Mouse (Mus musculus): ENCODE measurements at regions not wholly inside any gene's neighbourhood (a gene's known extent, or its start where the extent isn't known, plus 50 kb on each side); places are given as distances from the start of the nearest gene placed in this dataset.
A peak's percentile ranks its signal among the peaks of the same experiment; 100 is the strongest.

- peak; percentile 89 for ATAC-seq
These were observed 340.2 kb upstream of the Cblb start for GRCm38 (mm10) chr16:51690861-51691260.

DNA sequence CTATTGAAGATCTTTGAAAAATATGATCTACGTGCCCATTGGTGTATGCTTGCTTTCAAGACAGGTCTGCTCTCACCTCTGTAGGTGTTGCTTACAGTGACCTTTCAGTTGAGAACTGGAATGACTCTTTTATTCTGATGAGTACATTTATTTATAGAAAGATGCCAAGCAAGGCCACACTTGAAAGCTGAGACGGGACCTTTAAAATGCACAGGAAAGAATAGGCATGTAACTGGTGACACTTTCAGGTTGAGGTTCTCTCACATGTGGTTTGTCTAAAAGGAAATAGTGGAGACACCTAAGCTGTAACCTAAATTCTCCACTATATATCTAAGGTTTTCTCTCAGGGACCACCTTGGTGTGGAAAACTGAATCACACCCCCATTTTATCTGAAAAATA is 326.0 kb upstream of the Cblb start:
- peak; percentile 86 for ATAC-seq

DNA sequence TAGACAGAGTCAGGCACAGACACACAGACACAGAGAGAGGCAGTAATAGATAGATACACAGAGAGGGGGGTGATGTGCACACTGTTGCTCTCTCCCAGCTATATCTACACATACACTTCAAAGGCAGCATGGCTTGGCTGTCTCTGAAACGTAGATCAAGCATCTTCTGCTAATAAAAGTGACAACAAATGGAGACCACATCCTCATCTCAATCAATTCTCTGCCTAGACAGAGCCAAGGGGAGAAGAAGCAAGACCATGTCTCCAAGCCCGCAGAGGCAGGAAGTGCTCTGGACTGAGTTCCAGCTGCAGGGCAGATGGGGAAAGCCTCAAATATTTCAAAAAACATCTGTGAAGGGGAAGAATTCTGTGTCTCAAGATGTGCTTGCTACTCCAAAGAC is 312.3 kb upstream of the Cblb start:
- peak; percentile 56 for ATAC-seq

DNA sequence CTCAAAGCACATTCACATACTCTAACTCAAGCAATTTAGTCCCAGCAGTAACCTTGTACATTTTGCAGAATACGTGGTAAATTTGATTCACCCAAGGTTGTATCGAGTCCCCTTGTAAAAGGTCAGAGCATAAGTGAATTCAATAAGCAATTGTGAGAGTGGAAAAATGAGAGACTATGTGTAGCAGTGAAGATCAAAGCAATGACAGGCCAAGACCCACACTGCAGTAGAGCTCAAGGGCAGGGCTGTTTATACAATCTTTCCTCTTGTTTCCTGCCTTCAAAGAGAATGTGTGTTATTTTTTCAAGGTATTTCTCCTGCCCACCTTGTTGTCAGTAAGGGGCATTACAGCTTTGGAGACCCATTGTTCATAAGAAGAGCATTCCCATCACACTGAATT is 311.4 kb upstream of the Cblb start:
- peak; percentile 79 for ATAC-seq

- no peak for ATAC-seq
These were observed 308.3 kb upstream of the Cblb start for GRCm38 (mm10) chr16:51722682-51723081.

- no peak for ATAC-seq
These were observed 289.1 kb upstream of the Cblb start for GRCm38 (mm10) chr16:51741875-51742274.

DNA sequence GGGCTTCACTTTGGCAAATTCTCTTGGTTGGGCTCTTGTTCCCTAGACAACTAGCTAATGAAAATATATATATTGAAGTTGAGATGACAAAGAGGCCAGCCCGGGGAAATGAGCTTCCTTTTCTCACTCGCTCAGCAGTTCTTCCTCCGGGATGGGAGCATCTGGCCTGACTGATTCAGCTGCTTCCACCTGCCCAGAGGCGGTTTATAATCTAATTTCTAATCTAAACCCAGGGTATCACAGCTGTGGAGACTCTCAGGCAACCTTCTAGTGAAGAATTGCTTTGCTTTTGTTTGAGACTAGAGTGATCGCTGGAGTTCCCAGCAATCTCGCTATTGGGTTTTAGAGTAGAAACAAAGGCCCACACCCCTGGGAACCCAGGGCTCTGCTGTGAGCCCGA is 279.1 kb upstream of the Cblb start:
- no peak for ATAC-seq

GRCm38 (mm10) chr16:51758361-51759227 is 272.4 kb upstream of the Cblb start:
- ATAC-seq, result no peak

DNA sequence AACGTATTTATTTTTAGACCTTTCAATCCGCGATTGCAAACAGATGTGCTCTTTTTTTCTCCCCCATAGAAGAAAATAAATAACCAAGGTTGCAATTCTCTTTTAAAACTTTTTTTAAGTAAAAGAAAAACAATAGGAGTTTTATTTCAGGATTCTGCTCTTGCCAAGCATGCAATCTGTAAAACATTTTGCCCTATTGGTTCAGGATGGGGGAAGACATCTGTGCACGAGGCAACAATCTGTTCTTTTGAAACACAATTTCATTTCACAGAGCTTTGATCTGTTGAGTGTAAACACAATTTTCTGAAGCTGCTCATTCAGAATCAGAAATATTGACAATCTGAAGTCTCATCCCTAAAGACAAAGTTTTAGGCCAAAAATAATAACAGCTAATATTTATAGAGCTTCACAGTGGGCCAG is 271.8 kb upstream of the Cblb start:
- ATAC-seq, result no peak

- ATAC-seq, result peak; percentile 26
These were observed 263.5 kb upstream of the Cblb start for GRCm38 (mm10) chr16:51767556-51767955.

- no peak for ATAC-seq
These were observed 252.1 kb upstream of the Cblb start for GRCm38 (mm10) chr16:51778920-51779319.

DNA sequence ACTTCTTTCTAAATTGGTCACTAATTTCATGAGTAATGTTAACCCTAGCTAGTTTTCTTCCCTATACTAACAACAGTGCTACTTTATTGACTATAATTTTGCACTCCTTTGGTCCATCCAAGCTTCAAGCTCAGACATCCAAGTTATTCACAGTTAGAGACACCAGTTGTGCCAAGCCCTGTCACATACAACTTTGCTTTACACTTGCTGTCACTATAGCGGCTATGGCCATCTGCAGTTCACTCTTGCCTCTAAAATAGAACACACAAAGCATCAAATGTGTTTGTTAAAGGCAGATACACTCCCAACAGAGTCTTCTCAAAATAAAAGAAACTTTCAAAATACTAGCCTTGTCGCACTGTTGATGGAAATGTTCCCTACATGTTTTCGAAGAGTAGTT is 236.0 kb upstream of the Cblb start:
- ATAC-seq, result no peak

- peak; percentile 99 for ATAC-seq
These were observed 223.7 kb upstream of the Cblb start for GRCm38 (mm10) chr16:51807323-51807722.

DNA sequence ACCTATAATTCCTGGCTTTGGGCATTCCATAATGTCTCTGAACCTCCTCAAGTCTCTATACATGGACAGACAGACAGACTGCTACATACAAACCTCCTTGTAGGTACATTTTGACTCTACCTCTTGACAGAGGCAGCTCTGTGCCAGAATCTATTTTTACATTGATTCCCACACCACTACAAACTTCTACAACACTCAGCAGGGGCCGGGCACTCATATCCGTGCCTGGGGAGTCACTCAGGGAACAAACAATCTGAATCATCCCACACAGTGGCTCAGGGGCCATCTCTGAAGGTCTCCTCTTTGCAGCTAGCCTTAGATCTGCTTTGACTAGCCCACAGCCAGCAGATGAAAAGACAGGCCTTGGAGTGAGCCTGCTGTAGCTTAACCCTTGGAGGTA is 221.9 kb upstream of the Cblb start:
- ATAC-seq, result no peak

GRCm38 (mm10) chr16:51811073-51811472 is 220.0 kb upstream of the Cblb start:
- ATAC-seq, result no peak

- no peak for ATAC-seq
These were observed 188.3 kb upstream of the Cblb start for GRCm38 (mm10) chr16:51842770-51843169.

DNA sequence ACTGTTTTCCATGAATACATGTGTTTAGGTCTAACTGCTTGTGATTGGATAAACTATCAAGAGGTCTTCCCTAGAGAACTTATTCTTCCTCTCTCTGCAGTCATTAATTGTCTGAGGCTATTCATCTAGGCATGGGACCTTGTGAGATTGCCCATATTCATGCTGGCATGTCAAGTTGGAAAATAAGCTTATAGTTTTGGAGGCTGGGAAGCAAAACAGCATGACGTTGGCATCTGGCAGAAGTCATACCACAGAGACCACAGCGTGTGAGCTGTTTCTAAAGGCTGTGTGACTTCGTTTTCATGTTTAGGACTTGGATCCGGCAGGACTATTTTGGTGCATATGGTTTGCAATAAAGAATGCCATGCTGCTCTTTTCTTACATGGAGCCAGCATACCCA is 185.5 kb upstream of the Cblb start:
- ATAC-seq, result no peak

DNA sequence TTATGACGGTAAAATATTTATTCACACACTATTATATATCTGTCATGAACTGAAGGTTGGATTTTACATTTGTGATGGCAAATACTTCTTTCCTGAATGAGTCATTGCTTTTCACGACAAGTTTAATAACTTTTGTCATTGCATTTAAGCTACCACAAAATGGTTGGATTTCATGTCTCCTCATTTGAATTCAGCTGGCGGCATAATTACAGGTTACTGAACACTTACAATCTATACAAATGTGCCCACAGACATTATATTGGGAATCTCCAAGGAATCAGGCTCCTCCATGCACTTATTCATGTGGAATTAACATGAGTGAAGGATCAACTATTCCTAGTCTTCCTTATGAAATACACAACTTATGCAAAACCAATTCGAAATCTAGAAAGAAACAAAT is 150.3 kb upstream of the Cblb start:
- no peak for ATAC-seq

- ATAC-seq, result no peak
These were observed 149.9 kb upstream of the Cblb start for GRCm38 (mm10) chr16:51881127-51881526.

DNA sequence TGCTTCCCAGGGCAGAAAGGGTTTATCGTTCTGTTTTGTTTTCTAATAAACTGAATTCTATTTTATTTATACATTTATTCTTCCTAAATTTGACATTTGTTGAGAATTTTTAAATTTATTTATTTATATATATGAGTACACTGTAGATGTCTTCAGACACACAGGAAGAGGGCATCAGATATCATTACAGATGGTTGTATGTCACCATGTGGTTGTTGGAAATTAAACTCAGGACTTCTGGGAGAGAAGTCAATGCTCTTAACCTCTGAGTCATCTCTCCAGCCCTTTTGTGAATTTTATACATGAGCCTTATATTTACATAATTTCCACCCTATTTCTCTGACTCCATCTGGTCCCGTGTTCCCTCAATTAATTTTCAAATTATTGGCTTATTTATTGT is 147.2 kb upstream of the Cblb start:
- no peak for ATAC-seq

GRCm38 (mm10) chr16:51887496-51887895 is 143.5 kb upstream of the Cblb start:
- peak; percentile 37 for ATAC-seq

GRCm38 (mm10) chr16:51905588-51905987 is 125.4 kb upstream of the Cblb start:
- no peak for ATAC-seq

DNA sequence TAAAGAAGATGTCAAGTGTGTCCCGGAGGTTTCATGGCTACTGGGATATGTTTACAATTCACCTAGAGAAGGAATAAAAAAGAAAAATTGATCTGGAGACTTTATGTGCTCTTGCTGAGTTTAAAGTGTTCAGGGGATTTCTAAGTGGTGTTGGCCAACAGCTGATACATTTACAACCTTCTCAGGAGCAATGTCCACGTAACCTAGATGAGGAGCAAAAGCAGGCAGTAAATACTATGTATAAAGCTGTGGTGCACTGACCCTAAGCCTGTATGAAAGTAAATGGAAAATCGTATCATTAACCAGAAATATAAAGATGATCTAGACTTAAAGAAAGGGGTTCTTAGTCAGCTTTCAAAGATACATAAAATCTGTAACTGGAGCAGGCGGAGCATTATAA is 124.3 kb upstream of the Cblb start:
- ATAC-seq, result no peak

DNA sequence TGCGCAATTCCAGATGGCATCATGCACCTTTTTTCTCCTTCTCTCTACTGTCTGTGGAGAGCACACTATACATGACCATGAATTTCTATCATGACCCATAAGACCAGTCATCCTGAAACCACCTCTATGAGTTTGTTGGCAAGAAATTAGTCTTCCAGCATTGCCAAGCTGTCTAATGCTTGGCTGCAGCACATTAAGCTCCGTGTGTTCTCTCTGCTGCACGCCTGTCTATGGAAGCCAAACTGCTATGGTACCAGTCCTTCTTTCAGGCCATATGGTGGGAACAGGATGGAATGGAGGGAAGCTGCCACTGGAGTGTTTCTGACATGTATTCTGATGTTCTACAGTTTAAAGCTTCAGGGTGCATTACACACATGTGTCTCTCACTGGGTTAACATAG is 121.0 kb upstream of the Cblb start:
- peak; percentile 19 for ATAC-seq

Measured in CD4-positive, CD25-positive, alpha-beta regulatory T cell, adult 4 months (primary cell).